Mouse (Mus musculus): Measurements from ENCODE around the gene Tgfb3. TPM values are rescaled to one million over a fixed set of nuclear protein-coding genes. Genes with fewer than 3 reads are reported as not detected.

Gene Tgfb3
- total RNA-seq (2014; rRNA removed) (6.5 and 7.3 TPM in 2 replicates), polyA plus RNA-seq (2015; fragmentation: Nextera tagmentation; extraction: Ambion mirVana) (5.3 and 6.8 TPM in 2 replicates)

GRCm38 (mm10) chr12:86078553-86079201 is at the start of gene Tgfb3:
TSS of gene Tgfb3 (minus strand) at chr12:86079041.
- Histone ChIP-seq H3K4me2 (ENCODE audit: low read depth) (peak within 1 kb of the TSS; percentile 99), H3K4me3 (ENCODE audit: low read depth, low read length) (peak within 1 kb of the TSS; percentile 54), H3K9me3 (ENCODE audit: low read length) (no peaks in the 10 kb centered on the region), H3K9ac (peak within 1 kb of the TSS; percentile 48), H3K4me1 (ENCODE audit: insufficient read depth) (peaks cover 11% of the 10 kb centered on the region; the same call in 1 of the 2 replicates), H3K27me3 (ENCODE audit: insufficient read depth, low read length) (no peaks in the 10 kb centered on the region), H3K36me3 (ENCODE audit: insufficient read depth) (no peaks in the 10 kb centered on the region), H3K27ac (ENCODE audit: low read depth, low read length) (peak within 1 kb of the TSS; percentile 80)
- DNase-seq (peak; percentile 66), ATAC-seq (peak; percentile 64)
- under 1% methylated on average over 25 of the region's 25 CpGs for WGBS
- TF ChIP-seq CTCF (IDR thresholded peaks at IDR 0.05; ENCODE audit: low read depth) = no peak

- 83% methylated on average over 6 of the region's 6 CpGs for WGBS
- Histone ChIP-seq H3K9me3 (ENCODE audit: low read length) (no peaks in the 10 kb centered on the region), H3K27ac (ENCODE audit: low read depth, low read length) (no peak overlapping the region), H3K9ac (no peak overlapping the region), H3K4me3 (ENCODE audit: low read depth, low read length) (no peak overlapping the region), H3K36me3 (ENCODE audit: insufficient read depth) (no peaks in the 10 kb centered on the region), H3K4me2 (ENCODE audit: low read depth) (no peak overlapping the region), H3K27me3 (ENCODE audit: insufficient read depth, low read length) (no peaks in the 10 kb centered on the region), H3K4me1 (ENCODE audit: insufficient read depth) (no peaks in the 10 kb centered on the region)
- DNase-seq (no peak), ATAC-seq (no peak)
- TF ChIP-seq CTCF (IDR thresholded peaks at IDR 0.05; ENCODE audit: low read depth) = no peak
Observed at GRCm38 (mm10) chr12:86128122-86128521, 49.3 kb upstream of the Tgfb3 start.

GRCm38 (mm10) chr12:86124016-86124415 is 45.2 kb upstream of the Tgfb3 start:
- H3K27ac ChIP-seq (ENCODE audit: low read depth, low read length) = no peak overlapping the region
- DNase-seq = no peak
- no peak overlapping the region for H3K4me2 ChIP-seq (ENCODE audit: low read depth)
- no peak overlapping the region for H3K9ac ChIP-seq
- TF ChIP-seq CTCF (IDR thresholded peaks at IDR 0.05; ENCODE audit: low read depth) = no peak
- no peak overlapping the region for H3K4me3 ChIP-seq (ENCODE audit: low read depth, low read length)
- no peaks in the 10 kb centered on the region for H3K27me3 ChIP-seq (ENCODE audit: insufficient read depth, low read length)
- no peaks in the 10 kb centered on the region for H3K36me3 ChIP-seq (ENCODE audit: insufficient read depth)
- no peaks in the 10 kb centered on the region for H3K4me1 ChIP-seq (ENCODE audit: insufficient read depth)
- 67% methylated on average over 6 of the region's 6 CpGs for WGBS
- H3K9me3 ChIP-seq (ENCODE audit: low read length) = no peaks in the 10 kb centered on the region
- ATAC-seq = peak; percentile 42

- 80% methylated on average over 15 of the region's 15 CpGs for WGBS
- no peak for DNase-seq
- H3K27ac ChIP-seq (ENCODE audit: low read depth, low read length) = no peak overlapping the region
Observed at GRCm38 (mm10) chr12:86116295-86116835, 37.5 kb upstream of the Tgfb3 start.

GRCm38 (mm10) chr12:86110637-86111036 is 31.8 kb upstream of the Tgfb3 start:
- H3K27ac ChIP-seq (ENCODE audit: low read depth, low read length) = no peak overlapping the region
- no peak overlapping the region for H3K9ac ChIP-seq
- DNase-seq (no peak), ATAC-seq (no peak)
- no peaks in the 10 kb centered on the region for H3K36me3 ChIP-seq (ENCODE audit: insufficient read depth)
- no peak overlapping the region for H3K4me2 ChIP-seq (ENCODE audit: low read depth)
- WGBS = 92% methylated on average over 2 of the region's 2 CpGs
- H3K27me3 ChIP-seq (ENCODE audit: insufficient read depth, low read length) = no peaks in the 10 kb centered on the region
- TF ChIP-seq CTCF (IDR thresholded peaks at IDR 0.05; ENCODE audit: low read depth) = peak; percentile 56
- no peak overlapping the region for H3K4me3 ChIP-seq (ENCODE audit: low read depth, low read length)
- no peaks in the 10 kb centered on the region for H3K4me1 ChIP-seq (ENCODE audit: insufficient read depth)
- H3K9me3 ChIP-seq (ENCODE audit: low read length) = no peaks in the 10 kb centered on the region

More at GRCm38 (mm10) chr12:86116295-86116835, 37.5 kb upstream of the Tgfb3 start:
- no peak overlapping the region for H3K4me3 ChIP-seq (ENCODE audit: low read depth, low read length)
- H3K27me3 ChIP-seq (ENCODE audit: insufficient read depth, low read length) = no peaks in the 10 kb centered on the region
- H3K4me2 ChIP-seq (ENCODE audit: low read depth) = no peak overlapping the region
- H3K36me3 ChIP-seq (ENCODE audit: insufficient read depth) = no peaks in the 10 kb centered on the region
- H3K4me1 ChIP-seq (ENCODE audit: insufficient read depth) = no peaks in the 10 kb centered on the region
- TF ChIP-seq CTCF (IDR thresholded peaks at IDR 0.05; ENCODE audit: low read depth) = no peak
- H3K9ac ChIP-seq = no peak overlapping the region
- no peaks in the 10 kb centered on the region for H3K9me3 ChIP-seq (ENCODE audit: low read length)
- no peak for ATAC-seq

GRCm38 (mm10) chr12:86109531-86109930 is 30.7 kb upstream of the Tgfb3 start:
- Histone ChIP-seq H3K9me3 (ENCODE audit: low read length) (no peaks in the 10 kb centered on the region), H3K27me3 (ENCODE audit: insufficient read depth, low read length) (no peaks in the 10 kb centered on the region), H3K4me1 (ENCODE audit: insufficient read depth) (no peaks in the 10 kb centered on the region), H3K4me2 (ENCODE audit: low read depth) (no peak overlapping the region), H3K9ac (no peak overlapping the region), H3K27ac (ENCODE audit: low read depth, low read length) (no peak overlapping the region), H3K4me3 (ENCODE audit: low read depth, low read length) (no peak overlapping the region), H3K36me3 (ENCODE audit: insufficient read depth) (no peaks in the 10 kb centered on the region)
- WGBS = 85% methylated on average over 4 of the region's 4 CpGs
- TF ChIP-seq CTCF (IDR thresholded peaks at IDR 0.05; ENCODE audit: low read depth) = no peak
- DNase-seq (no peak), ATAC-seq (no peak)

GRCm38 (mm10) chr12:86107645-86108044 is 28.8 kb upstream of the Tgfb3 start:
- 59% methylated on average over 7 of the region's 7 CpGs for WGBS
- H3K9ac ChIP-seq = no peak overlapping the region
- ATAC-seq = peak; percentile 84
- no peaks in the 10 kb centered on the region for H3K9me3 ChIP-seq (ENCODE audit: low read length)
- H3K4me3 ChIP-seq (ENCODE audit: low read depth, low read length) = no peak overlapping the region
- peaks cover 11% of the 10 kb centered on the region; the same call in 1 of the 2 replicates for H3K4me1 ChIP-seq (ENCODE audit: insufficient read depth)
- no peaks in the 10 kb centered on the region for H3K27me3 ChIP-seq (ENCODE audit: insufficient read depth, low read length)
- DNase-seq = peak; percentile 58
- no peak for TF ChIP-seq CTCF (IDR thresholded peaks at IDR 0.05; ENCODE audit: low read depth)
- peak overlapping the region; percentile 9; the same call in 1 of the 2 replicates for H3K27ac ChIP-seq (ENCODE audit: low read depth, low read length)
- H3K4me2 ChIP-seq (ENCODE audit: low read depth) = no peak overlapping the region
- H3K36me3 ChIP-seq (ENCODE audit: insufficient read depth) = no peaks in the 10 kb centered on the region
